Comparison of ENCODE assay signal across 24 mouse cellular contexts in the genomic region with DNA sequence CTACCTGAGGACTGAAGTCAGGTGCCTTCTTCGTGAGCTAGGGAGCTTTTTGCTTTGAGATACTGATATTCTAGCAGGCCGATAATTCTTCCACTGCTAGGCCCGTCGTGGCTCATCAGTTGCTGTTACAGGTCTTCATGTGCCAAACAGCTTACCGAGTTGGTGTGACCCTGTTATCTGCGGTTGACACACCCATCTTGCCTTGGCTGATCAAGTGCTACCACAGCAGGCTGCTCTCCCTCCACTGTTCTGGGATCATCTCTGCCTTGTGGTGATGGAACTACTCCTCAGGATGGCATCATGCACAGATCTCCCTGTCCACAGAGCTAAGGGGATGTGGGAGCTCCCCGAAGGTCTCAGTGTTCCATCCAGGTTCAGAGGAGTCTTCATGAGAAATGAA. TPM values are rescaled to one million over a fixed set of nuclear protein-coding genes. Genes with fewer than 3 reads are reported as not detected.
DNase-seq lines count a peak whose midpoint lies in the region; ATAC-seq lines count a peak whose summit lies in the region.
"Had no signal": no experiment of that assay in that cellular context is flagged by ENCODE, and none has a peak within 500 bp of the region (broad histone marks: within the 10 kb centered on the region; RNA-seq: fewer than 3 reads in every experiment).

No protein-coding gene starts in this region.

- H3K36me3 ChIP-seq in liver, embryonic 13.5 days = no peaks in the 10 kb centered on the region
- H3K36me3 ChIP-seq: forebrain, embryonic 12.5 days; hindbrain, embryonic 15.5 days had no signal

- H3K9ac ChIP-seq in liver, embryonic 13.5 days = no peak overlapping the region
- H3K9ac ChIP-seq: forebrain, embryonic 12.5 days; hindbrain, embryonic 15.5 days had no signal

- DNase-seq in MEL-GATA-1-ER (ENCODE audit: extremely low read depth, low read depth) = peak; percentile 48
- peak; percentile 17 for DNase-seq in liver, embryonic 13.5 days
- no peak for DNase-seq in kidney, adult 8-10 months
- no peak for DNase-seq in layer of hippocampus, adult 9-10 months (ENCODE audit: low spot score)
- no peak for DNase-seq in cerebellum, adult 11 months
- DNase-seq: adrenal gland, adult 2 months; cerebellum, adult 8-10 months; cerebellum, postnatal 36 days; kidney, adult 2 months; kidney, postnatal 10 days; lung, adult 18-20 months; lung, postnatal 14 days; thymus, adult 2 months had no signal

- ATAC-seq in common myeloid progenitor, adult 5-6 weeks (replicated peaks; ENCODE audit: low read depth, poor library complexity, severe bottlenecking) = peak; percentile 69
- ATAC-seq in liver, embryonic 13.5 days (ENCODE audit: low read depth) = peak; percentile 92
- peak; percentile 92 for ATAC-seq in megakaryocyte progenitor cell, adult 5-6 weeks (replicated peaks; ENCODE audit: poor library complexity)
- ATAC-seq: midbrain, embryonic 16.5 days had no signal

- no peak overlapping the region for H3K4me3 ChIP-seq in liver, embryonic 13.5 days (replicated peaks)
- H3K4me3 ChIP-seq: forebrain, embryonic 12.5 days; hindbrain, embryonic 15.5 days; myocyte had no signal

- H3K4me1 ChIP-seq in liver, embryonic 13.5 days (replicated peaks) = peaks cover 12% of the 10 kb centered on the region
- H3K4me1 ChIP-seq: forebrain, embryonic 12.5 days; hindbrain, embryonic 15.5 days had no signal

- no peak overlapping the region for H3K4me2 ChIP-seq in liver, embryonic 13.5 days
- H3K4me2 ChIP-seq: forebrain, embryonic 12.5 days; heart, embryonic 11.5 days; hindbrain, embryonic 15.5 days had no signal

- no peaks in the 10 kb centered on the region for H3K27me3 ChIP-seq in liver, embryonic 13.5 days
- H3K27me3 ChIP-seq: forebrain, embryonic 12.5 days; hindbrain, embryonic 15.5 days had no signal

- WGBS in liver, embryonic 13.5 days (ENCODE audit: insufficient replicate concordance) = 29% methylated on average over 7 of the region's 7 CpGs

- no peak overlapping the region for H3K27ac ChIP-seq in liver, embryonic 13.5 days
- H3K27ac ChIP-seq: forebrain, embryonic 12.5 days; hindbrain, embryonic 15.5 days; stomach, postnatal 0 days had no signal

- no peaks in the 10 kb centered on the region for H3K9me3 ChIP-seq in liver, embryonic 13.5 days (replicated peaks)
- H3K9me3 ChIP-seq: forebrain, embryonic 12.5 days; hindbrain, embryonic 15.5 days had no signal

RNA-seq across cellular contexts. Expression of a gene that starts 21.5 kb away (rescaled TPM):
- total RNA-seq in common myeloid progenitor, adult 5-6 weeks (2017) = 2.8 and 4.2 TPM in 2 replicates
- polyA plus RNA-seq in liver, embryonic 13.5 days (2015; fragmentation: Nextera tagmentation; extraction: Ambion mirVana) = 0.02 TPM in 2 replicates
- total RNA-seq in megakaryocyte progenitor cell, adult 5-6 weeks (2015) = 0.76 and 1.5 TPM in 2 replicates
- total RNA-seq in megakaryocyte progenitor cell, adult 5-6 weeks (2017) = 0.67 and 1.1 TPM in 2 replicates
- total RNA-seq: ES-E14 had no signal
- polyA plus RNA-seq: forebrain, embryonic 12.5 days; heart, embryonic 11.5 days; intestine, embryonic 14.5 days; midbrain, embryonic 16.5 days; myocyte; neural tube, embryonic 14.5 days; stomach, postnatal 0 days had no signal

Comparison
In these comparisons a context has a peak if more than half of its experiments do, and no peak if none do; other contexts are left out.
1. DNase-seq: peak in MEL-GATA-1-ER (single experiment) and liver, embryonic 13.5 days (single experiment); none in kidney, adult 8-10 months (0 of 2), layer of hippocampus, adult 9-10 months (single experiment) and cerebellum, adult 11 months (single experiment).
2. Peak in every context shown above with its lines, with median percentiles within 50 percentile points of each other: ATAC-seq.